Comparison of ENCODE assay signal across 8 mouse cellular contexts in genomic region chr3:88138336-88139242, GRCm38 (mm10). TPM values are rescaled to one million over a fixed set of nuclear protein-coding genes. Genes with fewer than 3 reads are reported as not detected.
A peak's percentile ranks its signal among the peaks of the same experiment; 100 is the strongest.
DNase-seq lines count a peak whose midpoint lies in the region; ATAC-seq lines count a peak whose summit lies in the region.

No protein-coding gene starts in this region.

- no peaks in the 10 kb centered on the region for H3K27me3 ChIP-seq in megakaryocyte, embryonic 14.5 days (replicated peaks)

- no peaks in the 10 kb centered on the region for H3K36me3 ChIP-seq in megakaryocyte, embryonic 14.5 days (replicated peaks; ENCODE audit: low read length)

- peaks cover 57% of the 10 kb centered on the region for H3K4me1 ChIP-seq in megakaryocyte, embryonic 14.5 days

- peak; percentile 42 for DNase-seq in WW6 (ENCODE audit: low read depth, low spot score)
- peak; percentile 89 to 92 for DNase-seq in gastrocnemius, adult 8-10 months (ENCODE audit: low spot score in 2 of 2)
- peak; percentile 91 for DNase-seq in hindlimb bud, embryonic 11.5 days (ENCODE audit: extremely low spot score, low read depth, low spot score)
- peak; percentile 90 to 97 for DNase-seq in left cerebral cortex, adult 8-10 months (ENCODE audit: low spot score in 2 of 2)
- peak; percentile 98 to 99 for DNase-seq in right cerebral cortex, postnatal 10 days (ENCODE audit: low spot score in 2 of 2)
- DNase-seq in urinary bladder, postnatal 25 days (ENCODE audit: low spot score) = peak; percentile 85

- H3K4me3 ChIP-seq in megakaryocyte, embryonic 14.5 days (replicated peaks) = peak overlapping the region; percentile 96

- 0 out of 2 replicates have a peak, but pooled peaks cover 4% of the 10 kb centered on the region for H3K9me3 ChIP-seq in megakaryocyte, embryonic 14.5 days

- ATAC-seq in common myeloid progenitor, adult 5-6 weeks (replicated peaks; ENCODE audit: low read depth, poor library complexity, severe bottlenecking) = peak; percentile 62

RNA-seq across cellular contexts. Expression of gene Mef2d, which starts 3.6 kb away (rescaled TPM):
- total RNA-seq in common myeloid progenitor, adult 5-6 weeks (2017) = 32.2 and 46.4 TPM in 2 replicates
- total RNA-seq in gastrocnemius, adult 8-10 months (2022) = 100 to 1,000 TPM; 164 to 186 (median 172) TPM
- total RNA-seq in left cerebral cortex, adult 8-10 months (2022) = 100 to 1,000 TPM; 190 to 208 (median 194) TPM
- 60.2 and 145 TPM in 2 replicates for polyA plus RNA-seq in megakaryocyte, embryonic 14.5 days (2012; ENCODE audit: insufficient read depth, low replicate concordance)

RNA-seq across cellular contexts. Expression of gene Iqgap3, which starts 56.8 kb away (rescaled TPM):
- total RNA-seq in common myeloid progenitor, adult 5-6 weeks (2017) = 13.5 and 17.2 TPM in 2 replicates
- under 1 TPM; 0.08 to 0.39 (median 0.12) TPM for total RNA-seq in gastrocnemius, adult 8-10 months (2022)
- total RNA-seq in left cerebral cortex, adult 8-10 months (2022) = 1 to 10 TPM in 1 of 4 experiments, under 1 TPM in 3; 0.28 to 1.2 (median 0.61) TPM
- 3.3 and 6.8 TPM in 2 replicates for polyA plus RNA-seq in megakaryocyte, embryonic 14.5 days (2012; ENCODE audit: insufficient read depth, low replicate concordance)

Comparison
In these comparisons a context has a peak if more than half of its experiments do, and no peak if none do; other contexts are left out.
1. Peak in every context shown above with its lines: DNase-seq, ATAC-seq and H3K4me3 ChIP-seq.
2. DNase-seq: peak in every context shown above with its lines; median percentile 98 in right cerebral cortex, postnatal 10 days; 94 in left cerebral cortex, adult 8-10 months; 91 in hindlimb bud, embryonic 11.5 days; 90 in gastrocnemius, adult 8-10 months; 85 in urinary bladder, postnatal 25 days; 42 in WW6.